Mouse (Mus musculus) bone marrow, adult 2 months (tissue): Measurements from ENCODE around the gene St7l.

Source experiments
- CTCF ChIP-seq: fragments of 200-500 bp; IDR thresholded peaks from 2 replicates; pipeline ENCODE4 v1.5.1; 2011; ENCODE audit warnings: low read length, control low read depth; ENCODE audit not compliant: control insufficient read depth, insufficient read depth
- POLR2A ChIP-seq: fragments of 200-500 bp; IDR thresholded peaks from 2 replicates; pipeline ENCODE4 v1.6.1; 2011; ENCODE audit warnings: low read depth, mild to moderate bottlenecking, control low read depth, low read length, borderline replicate concordance; ENCODE audit not compliant: control insufficient read depth

DNA sequence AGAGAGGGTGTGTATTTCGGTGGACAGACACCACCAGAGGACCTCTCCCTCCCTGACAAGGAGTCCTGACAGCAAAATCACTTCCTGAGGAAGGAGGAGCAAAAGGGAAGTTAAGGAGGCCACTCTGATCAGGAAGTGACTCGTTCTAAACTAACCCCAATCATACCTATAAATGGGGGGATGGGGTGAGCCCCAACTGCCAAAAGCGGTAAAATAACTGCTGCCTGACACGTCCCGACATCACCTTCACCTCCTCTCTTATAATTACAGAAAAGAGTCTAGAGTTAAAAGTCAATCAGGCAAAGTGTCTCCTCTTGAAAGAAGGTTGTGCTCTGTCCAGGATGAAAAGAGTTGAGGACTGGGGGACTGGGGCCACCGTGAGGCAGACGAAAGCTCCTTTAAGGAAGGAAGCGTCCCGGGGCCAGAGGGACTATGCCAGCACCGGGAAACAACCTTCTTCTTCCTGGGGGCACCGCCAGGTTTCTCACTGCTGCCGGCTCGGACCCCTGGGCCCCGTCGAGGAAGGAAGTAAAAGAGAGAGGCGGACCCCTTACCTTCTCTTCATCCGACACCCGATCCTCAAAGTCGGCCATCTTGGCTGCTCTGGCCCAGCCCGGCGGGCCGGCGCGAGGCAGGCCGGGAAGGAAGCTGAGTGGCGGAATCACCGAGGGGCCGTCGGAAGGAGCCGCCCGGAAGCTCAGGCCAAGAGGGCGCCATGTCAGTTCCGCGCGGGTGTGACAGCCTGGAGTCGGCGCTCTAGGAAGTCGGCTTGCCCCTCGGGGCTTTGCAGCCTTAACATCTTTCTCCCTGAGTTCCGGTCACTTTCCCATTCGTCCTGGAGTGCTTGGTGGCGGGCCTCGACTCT is at the start of gene St7l, which contains the start of gene Capza1:
- TF ChIP-seq POLR2A (peak; percentile 99), CTCF (peak; percentile 8; the same call in 1 of the 2 replicates)
